Mouse (Mus musculus) testis, adult 2 months (tissue): Measurements from ENCODE around the gene Tnfrsf9. TPM values are rescaled to one million over a fixed set of nuclear protein-coding genes. Genes with fewer than 3 reads are reported as not detected.

Source experiments
- H3K27ac ChIP-seq: fragments of 200-500 bp; 2 replicates; pipeline ENCODE4 v1.5.1; 2012; ENCODE audit warnings: low read depth, low read length; ENCODE audit not compliant: control insufficient read depth, insufficient read depth
- H3K27me3 ChIP-seq: fragments of 200-500 bp; 2 replicates; pipeline ENCODE4 v1.6.1; 2012; ENCODE audit warnings: mild to moderate bottlenecking, low read length, moderate library complexity; ENCODE audit not compliant: control insufficient read depth, insufficient read depth
- H3K36me3 ChIP-seq: fragments of 200-500 bp; 2 replicates; pipeline ENCODE4 v1.6.1; 2012; ENCODE audit warnings: mild to moderate bottlenecking, low read length; ENCODE audit not compliant: control insufficient read depth, insufficient read depth
- H3K4me1 ChIP-seq: fragments of 200-500 bp; 2 replicates; pipeline ENCODE4 v1.6.1; 2012; ENCODE audit warnings: low read length; ENCODE audit not compliant: control insufficient read depth, insufficient read depth
- H3K4me3 ChIP-seq: fragments of 200-500 bp; 2 replicates; pipeline ENCODE4 v1.5.1; 2012; ENCODE audit warnings: low read depth, mild to moderate bottlenecking, low read length, moderate library complexity, mixed read lengths; ENCODE audit not compliant: control insufficient read depth
- CTCF ChIP-seq: fragments of 200-500 bp; IDR thresholded peaks from 2 replicates; pipeline ENCODE4 v1.5.1; 2012; ENCODE audit warnings: low read depth, mild to moderate bottlenecking, inconsistent platforms, low read length, moderate library complexity; ENCODE audit not compliant: control insufficient read depth, insufficient read depth, insufficient replicate concordance
- POLR2A ChIP-seq: fragments of 200-500 bp; IDR thresholded peaks from 2 replicates; pipeline ENCODE4 v1.6.1; 2012; ENCODE audit warnings: low read depth, mild to moderate bottlenecking, inconsistent platforms, low read length, moderate library complexity; ENCODE audit not compliant: control insufficient read depth
- polyA plus RNA-seq: library from polyadenylated mRNA; depleted of rRNA; stranded (reverse); fragments of >200 nt; gene quantifications from 2 replicates; pipeline ENCODE4 v1.2.3, GENCODE M21; 2012

Gene Tnfrsf9
- polyA plus RNA-seq, 1 experiment: 3.1 TPM

- Histone ChIP-seq H3K4me3 (no peak overlapping the region), H3K27ac (no peak overlapping the region), H3K4me1 (peaks cover 4% of the 10 kb centered on the region), H3K27me3 (no peaks in the 10 kb centered on the region), H3K36me3 (no peaks in the 10 kb centered on the region)
- TF ChIP-seq POLR2A: no peak
- no peak for TF ChIP-seq CTCF
These were observed 19.1 kb downstream of the Tnfrsf9 start for GRCm38 (mm10) chr4:150933503-150933902.

GRCm38 (mm10) chr4:150937293-150938062 is 23.1 kb downstream of the Tnfrsf9 start:
- H3K27ac ChIP-seq: no peak overlapping the region
- TF ChIP-seq POLR2A: no peak
- no peak for TF ChIP-seq CTCF
- no peaks in the 10 kb centered on the region for H3K36me3 ChIP-seq

GRCm38 (mm10) chr4:150938063-150938452 is 23.7 kb downstream of the Tnfrsf9 start:
- Histone ChIP-seq H3K36me3 (no peaks in the 10 kb centered on the region), H3K4me1 (peaks cover 5% of the 10 kb centered on the region), H3K27ac (no peak overlapping the region), H3K4me3 (no peak overlapping the region), H3K27me3 (no peaks in the 10 kb centered on the region)
- no peak for TF ChIP-seq POLR2A
- TF ChIP-seq CTCF: no peak

More at GRCm38 (mm10) chr4:150937293-150938062, 23.1 kb downstream of the Tnfrsf9 start:
- Histone ChIP-seq H3K4me1 (peaks cover 5% of the 10 kb centered on the region), H3K27me3 (no peaks in the 10 kb centered on the region), H3K4me3 (no peak overlapping the region)

GRCm38 (mm10) chr4:150939991-150940651 is 25.8 kb downstream of the Tnfrsf9 start:
- no peak overlapping the region for H3K27ac ChIP-seq
- peaks cover 3% of the 10 kb centered on the region; the same call in 1 of the 2 replicates for H3K4me1 ChIP-seq
- TF ChIP-seq POLR2A: no peak
- TF ChIP-seq CTCF: no peak
- no peaks in the 10 kb centered on the region for H3K27me3 ChIP-seq
- H3K4me3 ChIP-seq: no peak overlapping the region
- H3K36me3 ChIP-seq: no peaks in the 10 kb centered on the region

- Histone ChIP-seq H3K4me1 (peaks cover 2% of the 10 kb centered on the region; the same call in 1 of the 2 replicates), H3K4me3 (no peak overlapping the region), H3K27me3 (no peaks in the 10 kb centered on the region), H3K36me3 (no peaks in the 10 kb centered on the region), H3K27ac (no peak overlapping the region)
- TF ChIP-seq CTCF: no peak
- TF ChIP-seq POLR2A: no peak
These were observed 30.3 kb downstream of the Tnfrsf9 start for GRCm38 (mm10) chr4:150944707-150945106.

- H3K4me3 ChIP-seq: no peak overlapping the region
- no peaks in the 10 kb centered on the region for H3K36me3 ChIP-seq
- H3K4me1 ChIP-seq: peaks cover 5% of the 10 kb centered on the region
- no peak for TF ChIP-seq CTCF
- no peak for TF ChIP-seq POLR2A
- H3K27me3 ChIP-seq: no peaks in the 10 kb centered on the region
- H3K27ac ChIP-seq: no peak overlapping the region
These were observed 36.6 kb downstream of the Tnfrsf9 start for GRCm38 (mm10) chr4:150950972-150951371.

GRCm38 (mm10) chr4:150956369-150957105 is 42.2 kb downstream of the Tnfrsf9 start:
- no peak for TF ChIP-seq POLR2A
- TF ChIP-seq CTCF: no peak
- peaks cover 3% of the 10 kb centered on the region; the same call in 1 of the 2 replicates for H3K4me1 ChIP-seq
- no peaks in the 10 kb centered on the region for H3K27me3 ChIP-seq
- no peak overlapping the region for H3K4me3 ChIP-seq
- H3K27ac ChIP-seq: no peak overlapping the region
- H3K36me3 ChIP-seq: no peaks in the 10 kb centered on the region
